Mouse (Mus musculus) adrenal gland, adult 18-20 months (tissue): ENCODE results near the gene Gm1993. TPM values are rescaled to one million over a fixed set of nuclear protein-coding genes. Genes with fewer than 3 reads are reported as not detected.
"Not testable (repeated sequence)": the region's sequence is repeated elsewhere in the genome, so short reads cannot be mapped to it uniquely, and the experiment has no call there.

Experiments used
- DNase-seq, 2 experiments: peaks; one replicate each; pipeline ENCODE4 v3.0.0; 2021 to 2022; ENCODE audit warnings: low spot score in 2 of 2
- long read RNA-seq, 2 experiments: library from polyadenylated mRNA; stranded (forward); transcript quantifications; one replicate each; pipeline ENCODE4 v2.0.0; 2021
- total RNA-seq, 2 experiments: library from RNA; stranded (reverse); gene quantifications; 1 replicate in 1 of 2; 2 replicates in 1 of 2; pipeline ENCODE4 v1.2.3; 2021

Gm1993 gene
- total RNA-seq: not detected
- long read RNA-seq, experiment 1: 0 reads
- long read RNA-seq, experiment 2: 0 reads

DNA sequence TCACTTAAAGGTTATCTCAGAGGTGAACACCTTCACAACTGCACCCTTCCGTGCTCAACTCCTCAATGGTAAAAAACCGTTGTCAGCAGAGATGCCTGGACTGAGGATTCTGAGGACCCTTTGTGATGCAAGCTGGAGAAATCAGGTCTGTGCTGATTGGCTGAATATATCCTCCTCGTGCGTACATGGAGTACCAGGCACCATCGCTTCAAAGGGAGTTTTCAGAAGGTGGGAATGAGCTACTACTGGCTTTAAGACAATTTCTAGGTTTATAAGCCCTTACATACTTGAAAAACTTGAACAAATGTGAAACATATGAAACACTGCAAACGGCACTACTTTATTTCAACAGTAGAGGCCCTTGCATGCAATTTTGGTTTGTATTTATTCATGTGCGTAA, at the start of gene Gm1993:
Gm1993 (minus strand) TSS at position 101 of the 400 bp plus-strand sequence.
- not testable (repeated sequence) for DNase-seq
